Mouse (Mus musculus) lung, embryonic 16.5 days (tissue): ENCODE data around the gene Acot13. TPM values are rescaled to one million over a fixed set of nuclear protein-coding genes. Genes with fewer than 3 reads are reported as not detected.

Source experiments
- ATAC-seq: fragments of 200-750 bp; cut with Nextera tagmentation; 2 replicates; pipeline ENCODE4 v1.8.0; 2017; ENCODE audit warnings: low read depth, mild to moderate bottlenecking, moderate library complexity
- H3K27ac ChIP-seq: fragments of 300-500 bp; sonication (generic); 2 replicates; pipeline ENCODE4 v1.5.1; 2014; ENCODE audit warnings: mild to moderate bottlenecking, control low read depth, low read length
- H3K27me3 ChIP-seq: fragments of 300-500 bp; sonication (generic); 2 replicates; pipeline ENCODE4 v1.6.1; 2014; ENCODE audit warnings: low read depth, low read length, mixed read lengths; ENCODE audit not compliant: control insufficient read depth, insufficient read depth
- H3K36me3 ChIP-seq: fragments of 300-500 bp; sonication (generic); 2 replicates; pipeline ENCODE4 v1.6.1; 2014; ENCODE audit warnings: low read length; ENCODE audit not compliant: control insufficient read depth, insufficient read depth
- H3K4me1 ChIP-seq: fragments of 300-500 bp; sonication (generic); replicated peaks from 2 replicates; pipeline ENCODE4 v1.6.1; 2014; ENCODE audit warnings: low read length, mixed read lengths; ENCODE audit not compliant: control insufficient read depth, insufficient read depth
- H3K4me2 ChIP-seq: fragments of 300-500 bp; sonication (generic); 2 replicates; pipeline ENCODE4 v1.6.1; 2014; ENCODE audit warnings: low read depth, low read length, control low read depth
- H3K4me3 ChIP-seq: fragments of 300-500 bp; sonication (generic); 2 replicates; pipeline ENCODE4 v1.5.1; 2014; ENCODE audit warnings: mild to moderate bottlenecking, low read length, control low read depth
- H3K9ac ChIP-seq: fragments of 300-500 bp; sonication (generic); 2 replicates; pipeline ENCODE4 v1.6.1; 2014; ENCODE audit warnings: low read length, control low read depth
- H3K9me3 ChIP-seq: fragments of 300-500 bp; sonication (generic); 2 replicates; pipeline ENCODE4 v1.6.1; 2016; ENCODE audit warnings: low read length; ENCODE audit not compliant: control insufficient read depth
- WGBS: fragments of 180-500 bp; shearing (Covaris S2); extraction: QIAGEN DNeasy Blood & Tissue Kit; methylation state at CpG from one replicate; pipeline ENCODE4 v1.1.7; 2014; 5-methylcytosine and 5-hydroxymethylcytosine counted together
- polyA plus RNA-seq: library from polyadenylated mRNA; unstranded; fragments of >200 nt; fragmentation: Nextera tagmentation; extraction: Ambion mirVana; gene quantifications from 2 replicates; pipeline ENCODE4 v1.2.1, GENCODE M21; 2015

Acot13 gene
- polyA plus RNA-seq, 1 experiment from 2014 or later = 68.7 TPM

GRCm38 (mm10) chr13:24816125-24817092 is 14.9 kb downstream of the Acot13 start:
- peaks cover 19% of the 10 kb centered on the region for H3K36me3 ChIP-seq
- no peak overlapping the region for H3K9ac ChIP-seq
- no peak overlapping the region for H3K27ac ChIP-seq
- no peak overlapping the region for H3K4me2 ChIP-seq
- H3K4me3 ChIP-seq = no peak overlapping the region
- H3K27me3 ChIP-seq = no peaks in the 10 kb centered on the region
- WGBS = 57% methylated on average over 4 of the region's 4 CpGs
- H3K9me3 ChIP-seq = no peaks in the 10 kb centered on the region
- ATAC-seq = peak; percentile 71
- no peaks in the 10 kb centered on the region for H3K4me1 ChIP-seq

GRCm38 (mm10) chr13:24814616-24815015 is 16.7 kb downstream of the Acot13 start:
- Histone ChIP-seq H3K27ac (no peak overlapping the region), H3K4me2 (no peak overlapping the region), H3K4me3 (no peak overlapping the region), H3K9me3 (no peaks in the 10 kb centered on the region), H3K4me1 (no peaks in the 10 kb centered on the region), H3K36me3 (peaks cover 31% of the 10 kb centered on the region), H3K9ac (no peak overlapping the region), H3K27me3 (no peaks in the 10 kb centered on the region)
- 85% methylated on average over 1 of the region's 1 CpGs for WGBS
- no peak for ATAC-seq

DNA sequence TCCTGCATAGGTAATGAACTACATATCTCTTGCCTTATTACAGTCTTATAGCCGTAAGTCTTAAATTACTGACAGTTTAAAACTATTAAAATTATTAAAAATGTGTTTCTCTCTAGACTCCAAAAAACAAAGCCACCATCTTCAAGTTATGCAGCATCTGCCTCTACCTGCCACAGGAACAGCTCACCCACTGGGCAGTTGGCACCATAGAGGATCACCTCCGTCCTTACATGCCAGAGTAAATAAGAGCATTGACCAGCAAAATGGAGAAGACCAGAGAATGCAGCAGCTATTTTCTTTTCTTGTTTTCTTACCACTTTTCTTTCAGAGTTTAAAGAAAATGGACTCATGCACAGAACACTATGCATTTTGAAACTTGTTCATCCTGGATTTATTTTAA is 18.8 kb downstream of the Acot13 start:
- Histone ChIP-seq H3K4me2 (no peak overlapping the region), H3K9me3 (no peaks in the 10 kb centered on the region), H3K27me3 (no peaks in the 10 kb centered on the region), H3K9ac (no peak overlapping the region), H3K36me3 (peaks cover 42% of the 10 kb centered on the region), H3K4me3 (no peak overlapping the region), H3K27ac (no peak overlapping the region), H3K4me1 (no peaks in the 10 kb centered on the region)
- ATAC-seq = no peak
- 93% methylated on average over 2 of the region's 2 CpGs for WGBS

DNA sequence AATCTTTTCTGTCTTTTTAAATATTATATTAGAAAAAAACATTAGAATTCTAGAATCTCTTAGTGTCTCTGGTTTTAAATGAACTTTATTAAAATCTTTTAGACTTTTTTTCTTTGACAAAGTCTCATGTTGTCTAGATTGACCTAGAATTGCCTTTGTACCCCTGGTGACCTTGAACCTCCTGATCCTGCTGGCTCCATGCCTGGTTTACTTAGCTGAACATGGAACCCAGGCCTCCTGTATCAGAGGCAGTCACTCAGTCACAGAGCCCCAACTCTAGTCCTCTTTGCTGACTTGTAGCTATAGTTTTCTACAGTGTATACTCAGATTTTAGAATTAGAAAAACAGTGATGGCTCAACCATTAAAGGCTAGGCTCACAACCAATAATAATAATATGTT is 25.3 kb downstream of the Acot13 start:
- H3K36me3 ChIP-seq = peaks cover 41% of the 10 kb centered on the region
- H3K27me3 ChIP-seq = no peaks in the 10 kb centered on the region
- no peaks in the 10 kb centered on the region for H3K9me3 ChIP-seq
- H3K9ac ChIP-seq = no peak overlapping the region
- peaks cover 6% of the 10 kb centered on the region for H3K4me1 ChIP-seq
- H3K4me2 ChIP-seq = no peak overlapping the region
- H3K27ac ChIP-seq = no peak overlapping the region
- no peak for ATAC-seq
- H3K4me3 ChIP-seq = no peak overlapping the region

- peaks cover 18% of the 10 kb centered on the region for H3K36me3 ChIP-seq
- H3K9ac ChIP-seq = peak overlapping the region; percentile 44; the same call in 1 of the 2 replicates
- H3K27ac ChIP-seq = no peak overlapping the region
- no peak for ATAC-seq
- H3K4me3 ChIP-seq = peak overlapping the region; percentile 93
- peaks cover 6% of the 10 kb centered on the region for H3K4me1 ChIP-seq
- H3K27me3 ChIP-seq = no peaks in the 10 kb centered on the region
- 7% methylated on average over 2 of the region's 2 CpGs for WGBS
- no peaks in the 10 kb centered on the region for H3K9me3 ChIP-seq
- H3K4me2 ChIP-seq = peak overlapping the region; percentile 69
Observed at GRCm38 (mm10) chr13:24803196-24803595, 28.1 kb downstream of the Acot13 start.

GRCm38 (mm10) chr13:24802131-24802691 is 29.1 kb downstream of the Acot13 start:
- H3K4me3 ChIP-seq = peak overlapping the region; percentile 93
- no peaks in the 10 kb centered on the region for H3K27me3 ChIP-seq
- peak overlapping the region; percentile 99 for H3K9ac ChIP-seq
- ATAC-seq = no peak
- peak overlapping the region; percentile 100 for H3K27ac ChIP-seq
- H3K4me1 ChIP-seq = peaks cover 6% of the 10 kb centered on the region
- peak overlapping the region; percentile 69 for H3K4me2 ChIP-seq
- under 1% methylated on average over 26 of the region's 26 CpGs for WGBS
- peaks cover 10% of the 10 kb centered on the region for H3K36me3 ChIP-seq
- no peaks in the 10 kb centered on the region for H3K9me3 ChIP-seq

DNA sequence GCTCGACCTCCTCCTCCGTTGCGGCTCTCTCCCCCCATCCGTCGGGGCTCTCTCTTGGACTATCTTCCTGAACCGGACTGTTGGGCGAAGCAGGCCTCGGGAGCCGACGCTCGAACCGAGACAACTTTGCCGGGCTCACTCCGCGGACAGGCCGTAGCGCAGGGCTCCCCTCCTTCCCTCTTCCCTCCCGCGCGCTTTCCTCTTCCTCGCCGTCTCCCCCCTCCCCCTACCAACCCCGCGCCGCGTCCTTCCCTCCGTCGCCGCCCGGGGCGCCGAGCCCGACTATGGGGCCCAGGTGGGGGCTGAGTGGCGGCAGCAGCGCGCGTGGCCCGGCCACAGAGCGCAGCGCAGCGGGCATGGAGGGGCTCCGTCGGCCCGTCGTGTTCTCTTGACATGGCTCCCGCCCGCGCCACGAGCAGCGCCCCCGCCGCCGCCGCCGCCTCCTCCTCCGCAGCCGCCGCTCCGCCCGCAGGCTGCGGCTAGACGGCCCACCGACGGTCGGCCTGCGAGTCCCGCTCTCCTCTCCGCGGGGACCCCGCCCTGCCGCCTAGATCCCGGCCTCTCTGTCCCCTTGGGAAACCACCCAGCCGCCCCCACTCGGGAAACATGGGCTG is 29.9 kb downstream of the Acot13 start, which contains the start of gene BC005537:
BC005537 (plus strand) TSS at position 350 of the 614 bp plus-strand sequence.
- no peaks in the 10 kb centered on the region for H3K27me3 ChIP-seq
- no peaks in the 10 kb centered on the region for H3K9me3 ChIP-seq
- H3K27ac ChIP-seq = peak within 1 kb of the TSS; percentile 100
- H3K4me2 ChIP-seq = peak within 1 kb of the TSS; percentile 89
- H3K36me3 ChIP-seq = peaks cover 7% of the 10 kb centered on the region
- H3K9ac ChIP-seq = peak within 1 kb of the TSS; percentile 99
- under 1% methylated on average over 46 of the region's 74 CpGs for WGBS
- H3K4me1 ChIP-seq = peaks cover 6% of the 10 kb centered on the region
- H3K4me3 ChIP-seq = peak within 1 kb of the TSS; percentile 93
- peak; percentile 57 for ATAC-seq

DNA sequence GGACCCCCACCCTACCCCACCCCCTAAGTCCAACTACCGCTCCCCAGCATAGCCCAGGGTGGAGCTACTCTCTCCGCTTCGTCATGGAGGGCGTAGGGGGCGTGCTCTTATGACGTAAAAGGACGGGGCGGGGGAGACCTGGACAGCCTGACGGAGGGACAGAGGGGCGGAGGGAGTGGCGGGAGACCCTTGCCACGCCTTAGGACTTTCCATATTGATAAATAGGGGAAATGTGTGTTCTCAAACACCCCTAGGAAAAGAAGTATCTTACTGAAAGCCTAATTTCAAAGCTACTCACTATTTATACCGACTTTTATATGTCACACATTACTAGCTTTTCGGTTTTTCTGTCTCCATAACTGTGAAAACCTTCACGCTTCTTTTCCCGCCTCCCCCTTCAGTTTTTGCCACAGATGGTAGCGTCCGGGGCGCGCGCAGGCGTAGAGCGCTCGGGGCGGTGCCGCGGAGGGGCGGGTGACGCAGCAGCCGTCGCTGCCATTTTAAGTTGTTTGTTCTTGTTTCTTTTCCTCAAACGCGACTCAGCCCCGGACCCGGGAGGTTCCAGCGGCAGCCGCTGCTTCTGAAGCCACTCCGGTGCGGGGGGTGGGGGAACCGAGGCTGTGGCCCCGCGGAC is 30.5 kb downstream of the Acot13 start:
- ATAC-seq = peak; percentile 98
- peak overlapping the region; percentile 93 for H3K4me3 ChIP-seq
- under 1% methylated on average over 42 of the region's 42 CpGs for WGBS
- no peaks in the 10 kb centered on the region for H3K9me3 ChIP-seq
- H3K4me2 ChIP-seq = peak overlapping the region; percentile 89
- peaks cover 6% of the 10 kb centered on the region for H3K4me1 ChIP-seq
- H3K36me3 ChIP-seq = peaks cover 7% of the 10 kb centered on the region
- H3K27ac ChIP-seq = peak overlapping the region; percentile 100
- peak overlapping the region; percentile 99 for H3K9ac ChIP-seq
- no peaks in the 10 kb centered on the region for H3K27me3 ChIP-seq
